Comparison of ENCODE assay signal across 8 mouse cellular contexts in genomic region chr9:22069881-22070553, GRCm38 (mm10). TPM values are rescaled to one million over a fixed set of nuclear protein-coding genes. Genes with fewer than 3 reads are reported as not detected.
DNase-seq lines count a peak whose midpoint lies in the region; ATAC-seq and TF ChIP-seq lines count a peak whose summit lies in the region.

No protein-coding gene starts in this region.

- H3K9me3 ChIP-seq in CH12.LX (replicated peaks; ENCODE audit: low read length), result no peaks in the 10 kb centered on the region
- H3K9me3 ChIP-seq in forebrain, embryonic 15.5 days, result no peaks in the 10 kb centered on the region
- no peaks in the 10 kb centered on the region for H3K9me3 ChIP-seq in liver, embryonic 15.5 days (replicated peaks)

- WGBS in forebrain, embryonic 15.5 days, result 62% methylated on average over 4 of the region's 4 CpGs
- 63% methylated on average over 4 of the region's 4 CpGs for WGBS in liver, embryonic 15.5 days (ENCODE audit: insufficient replicate concordance)

- H3K27ac ChIP-seq in CH12.LX (ENCODE audit: insufficient read depth, low read depth), result no peak overlapping the region
- H3K27ac ChIP-seq in forebrain, embryonic 15.5 days (replicated peaks), result peak overlapping the region; percentile 98
- peak overlapping the region; percentile 95 for H3K27ac ChIP-seq in liver, embryonic 15.5 days (replicated peaks)

- dilution Hi-C loops in CH12.LX (cut with MboI; ENCODE audit: extremely low pct_ligation_motif_present, extremely low pct_unique_long_range_greater_than_20kb, low sequenced_read_pairs), result no loop called here

- H3K79me2 ChIP-seq in CH12.LX (replicated peaks; ENCODE audit: control insufficient read depth, extremely low read depth, insufficient read depth, poor library complexity, severe bottlenecking), result no peaks in the 10 kb centered on the region; the same call in 1 of the 2 replicates

- no peak for DNase-seq in frontal cortex, adult 2 months (ENCODE audit: extremely low spot score in 1 of 2, low spot score in 1 of 2)
- DNase-seq in CH12.LX (ENCODE audit: extremely low read depth), result no peak
- DNase-seq in right cerebral cortex, postnatal 14 days, result no peak
- no peak for DNase-seq in right cerebral cortex, adult 18-20 months

- peak overlapping the region; percentile 54; the same call in 1 of the 2 replicates for H3K4me2 ChIP-seq in CH12.LX (ENCODE audit: insufficient read depth, low read depth, poor library complexity, severe bottlenecking)
- H3K4me2 ChIP-seq in forebrain, embryonic 15.5 days (replicated peaks), result peak overlapping the region; percentile 60
- H3K4me2 ChIP-seq in liver, embryonic 15.5 days, result peak overlapping the region; percentile 76

- no peaks in the 10 kb centered on the region for H3K27me3 ChIP-seq in CH12.LX (replicated peaks)
- H3K27me3 ChIP-seq in forebrain, embryonic 15.5 days, result no peaks in the 10 kb centered on the region
- no peaks in the 10 kb centered on the region for H3K27me3 ChIP-seq in liver, embryonic 15.5 days

- peak overlapping the region; percentile 20 to 78 (median 34) for H3K4me3 ChIP-seq in CH12.LX (replicated peaks in 1 of 3; ENCODE audit: low read depth in 2 of 3, low read length in 2 of 3, poor library complexity in 1 of 3)
- H3K4me3 ChIP-seq in forebrain, embryonic 15.5 days, result peak overlapping the region; percentile 95
- H3K4me3 ChIP-seq in liver, embryonic 15.5 days (replicated peaks), result peak overlapping the region; percentile 79

- in situ Hi-C loops in CH12.LX (cut with MboI; ENCODE audit: low pct_ligation_motif_present, low pct_unique_long_range_greater_than_20kb, low sequenced_read_pairs), result loop anchor here (5.0 kb wide), 2 partner anchors 47 to 87 kb away; partner anchors contain the start of genes Elof1 and Pigyl

- H3K4me1 ChIP-seq in CH12.LX (ENCODE audit: control insufficient read depth in 1 of 2, insufficient read depth in 2 of 2), result peaks cover 6 to 19% of the 10 kb centered on the region in 2 experiments
- H3K4me1 ChIP-seq in forebrain, embryonic 15.5 days, result peaks cover 21% of the 10 kb centered on the region
- H3K4me1 ChIP-seq in liver, embryonic 15.5 days (replicated peaks), result peaks cover 27% of the 10 kb centered on the region

- H3K36me3 ChIP-seq in CH12.LX (replicated peaks in 1 of 2; ENCODE audit: control insufficient read depth in 1 of 2, insufficient read depth in 1 of 2, low read length in 1 of 2), result peaks cover 43 to 77% of the 10 kb centered on the region in 2 experiments
- H3K36me3 ChIP-seq in forebrain, embryonic 15.5 days, result peaks cover 39% of the 10 kb centered on the region
- peaks cover 41% of the 10 kb centered on the region for H3K36me3 ChIP-seq in liver, embryonic 15.5 days (replicated peaks)

- H3K9ac ChIP-seq in CH12.LX (ENCODE audit: insufficient read depth, low read depth), result no peak overlapping the region
- H3K9ac ChIP-seq in forebrain, embryonic 15.5 days (replicated peaks), result peak overlapping the region; percentile 89
- H3K9ac ChIP-seq in liver, embryonic 15.5 days, result peak overlapping the region; percentile 84; the same call in 1 of the 2 replicates

- no peak for TF ChIP-seq EP300 in CH12.LX (IDR thresholded peaks at IDR 0.05; ENCODE audit: low read length)

- TF ChIP-seq RAD21 in CH12.LX (IDR thresholded peaks at IDR 0.05; ENCODE audit: low read depth, low read length), result no peak

- TF ChIP-seq POLR2A in CH12.LX (IDR thresholded peaks at IDR 0.05; ENCODE audit: low read depth, low read length), result no peak

- TF ChIP-seq CTCF in CH12.LX (conservative IDR thresholded peaks at IDR 0.05 in 1 of 2, IDR thresholded peaks at IDR 0.05 in 1 of 2; ENCODE audit: low read depth in 2 of 2, low read length in 2 of 2), result no peak

- peak; percentile 28 for ATAC-seq in frontal cortex, adult (ENCODE audit: low TSS enrichment)
- ATAC-seq in forebrain, embryonic 15.5 days (replicated peaks), result peak; percentile 14
- no peak for ATAC-seq in liver, embryonic 15.5 days (ENCODE audit: insufficient read depth)
- ATAC-seq in CD4-positive, CD25-positive, alpha-beta regulatory T cell, adult 4 months, result no peak

TF ChIP-seq in CH12.LX, 34 proteins besides CTCF, POLR2A, EP300 and RAD21:
- no peak for TF ChIP-seq GABPA (IDR thresholded peaks at IDR 0.05; ENCODE audit: insufficient replicate concordance, low read depth, low read length)
- TF ChIP-seq SIN3A (IDR thresholded peaks at IDR 0.05; ENCODE audit: low read length), result no peak
- TF ChIP-seq RCOR1 (conservative IDR thresholded peaks at IDR 0.05; ENCODE audit: low read depth, low read length), result no peak
- TF ChIP-seq TBP (conservative IDR thresholded peaks at IDR 0.05; ENCODE audit: low read depth, low read length), result no peak
- TF ChIP-seq IRF4 (IDR thresholded peaks at IDR 0.05; ENCODE audit: low read depth, low read length), result no peak
- no peak for TF ChIP-seq JUN (IDR thresholded peaks at IDR 0.05; ENCODE audit: insufficient read depth, low read depth, low read length)
- no peak for TF ChIP-seq JUND (conservative IDR thresholded peaks at IDR 0.05; ENCODE audit: low read depth, low read length)
- no peak for TF ChIP-seq SMC3 (IDR thresholded peaks at IDR 0.05; ENCODE audit: low read depth, low read length)
- no peak for TF ChIP-seq MYC (IDR thresholded peaks at IDR 0.05; ENCODE audit: low read depth, low read length)
- TF ChIP-seq NELFE (IDR thresholded peaks at IDR 0.05; ENCODE audit: low read depth, low read length), result no peak
- TF ChIP-seq ETS1 (conservative IDR thresholded peaks at IDR 0.05; ENCODE audit: low read depth, low read length), result no peak
- TF ChIP-seq TCF12 (IDR thresholded peaks at IDR 0.05; ENCODE audit: low read depth, low read length), result no peak
- TF ChIP-seq MXI1 (IDR thresholded peaks at IDR 0.05; ENCODE audit: low read depth, low read length), result no peak
- no peak for TF ChIP-seq MAFK (IDR thresholded peaks at IDR 0.05; ENCODE audit: insufficient replicate concordance, low read length)
- no peak for TF ChIP-seq POLR2AphosphoS2 (IDR thresholded peaks at IDR 0.05; ENCODE audit: low read depth, low read length)
- no peak for TF ChIP-seq ELF1 (IDR thresholded peaks at IDR 0.05; ENCODE audit: low read depth, low read length)

RNA-seq across cellular contexts. Expression of gene Gm49318, which starts 1.0 kb away (rescaled TPM):
- polyA plus RNA-seq in frontal cortex, adult 2 months (2012; rRNA removed), result 0.54 TPM in 1 of 2 replicates, not detected in the other
- total RNA-seq in CH12.LX (2012; rRNA removed), result not detected in 2 replicates
- not detected in 2 replicates for total RNA-seq in CH12.LX (2014; rRNA removed)
- polyA plus RNA-seq in CH12.LX (2012; ENCODE audit: insufficient read length, low read depth), result not detected in 2 replicates
- not detected in 2 replicates for polyA plus RNA-seq in forebrain, embryonic 15.5 days (2015; fragmentation: Nextera tagmentation; extraction: Ambion mirVana)
- not detected in 2 replicates for polyA plus RNA-seq in liver, embryonic 15.5 days (2015; fragmentation: Nextera tagmentation; extraction: Ambion mirVana)
- polyA plus RNA-seq in CD4-positive, CD25-positive, alpha-beta regulatory T cell, adult 4 months (2017; shearing (Covaris generic)), result not detected

RNA-seq across cellular contexts. Expression of gene Zfp653, which starts 1.2 kb away (rescaled TPM):
- 38.2 and 39.5 TPM in 2 replicates for polyA plus RNA-seq in frontal cortex, adult 2 months (2012; rRNA removed)
- 8.9 and 9.0 TPM in 2 replicates for total RNA-seq in CH12.LX (2012; rRNA removed)
- 9.3 and 10.4 TPM in 2 replicates for total RNA-seq in CH12.LX (2014; rRNA removed)
- polyA plus RNA-seq in CH12.LX (2012; ENCODE audit: insufficient read length, low read depth), result 10.1 and 11.4 TPM in 2 replicates
- 23.2 and 23.5 TPM in 2 replicates for polyA plus RNA-seq in forebrain, embryonic 15.5 days (2015; fragmentation: Nextera tagmentation; extraction: Ambion mirVana)
- polyA plus RNA-seq in liver, embryonic 15.5 days (2015; fragmentation: Nextera tagmentation; extraction: Ambion mirVana), result 4.9 and 6.6 TPM in 2 replicates
- polyA plus RNA-seq in CD4-positive, CD25-positive, alpha-beta regulatory T cell, adult 4 months (2017; shearing (Covaris generic)), result 1 to 10 TPM; 4.7 to 7.3 TPM

RNA-seq across cellular contexts. Expression of gene Ecsit, which starts 15.2 kb away (rescaled TPM):
- polyA plus RNA-seq in frontal cortex, adult 2 months (2012; rRNA removed), result 62.5 and 64.9 TPM in 2 replicates
- total RNA-seq in CH12.LX (2012; rRNA removed), result 57.1 and 59.4 TPM in 2 replicates
- total RNA-seq in CH12.LX (2014; rRNA removed), result 37.7 and 38.7 TPM in 2 replicates
- polyA plus RNA-seq in CH12.LX (2012; ENCODE audit: insufficient read length, low read depth), result 45.2 and 48.5 TPM in 2 replicates
- polyA plus RNA-seq in forebrain, embryonic 15.5 days (2015; fragmentation: Nextera tagmentation; extraction: Ambion mirVana), result 59.2 and 59.7 TPM in 2 replicates
- 21.9 and 26.2 TPM in 2 replicates for polyA plus RNA-seq in liver, embryonic 15.5 days (2015; fragmentation: Nextera tagmentation; extraction: Ambion mirVana)
- 10 to 100 TPM; 35.8 to 55.9 TPM for polyA plus RNA-seq in CD4-positive, CD25-positive, alpha-beta regulatory T cell, adult 4 months (2017; shearing (Covaris generic))

RNA-seq across cellular contexts. Expression of gene Elavl3, which starts 18.2 kb away (rescaled TPM):
- polyA plus RNA-seq in frontal cortex, adult 2 months (2012; rRNA removed), result 143 and 155 TPM in 2 replicates
- total RNA-seq in CH12.LX (2012; rRNA removed), result 0.04 TPM in 1 of 2 replicates, not detected in the other
- total RNA-seq in CH12.LX (2014; rRNA removed), result not detected in 2 replicates
- polyA plus RNA-seq in CH12.LX (2012; ENCODE audit: insufficient read length, low read depth), result 0.06 and 0.10 TPM in 2 replicates
- polyA plus RNA-seq in forebrain, embryonic 15.5 days (2015; fragmentation: Nextera tagmentation; extraction: Ambion mirVana), result 88.9 and 93.3 TPM in 2 replicates
- polyA plus RNA-seq in liver, embryonic 15.5 days (2015; fragmentation: Nextera tagmentation; extraction: Ambion mirVana), result 0.02 and 0.05 TPM in 2 replicates
- polyA plus RNA-seq in CD4-positive, CD25-positive, alpha-beta regulatory T cell, adult 4 months (2017; shearing (Covaris generic)), result under 1 TPM in 1 of 2 experiments, not detected in 1; 0.07 TPM

RNA-seq across cellular contexts. Expression of gene Cnn1, which starts 29.0 kb away (rescaled TPM):
- polyA plus RNA-seq in frontal cortex, adult 2 months (2012; rRNA removed), result 1.4 and 2.3 TPM in 2 replicates
- not detected in 2 replicates for total RNA-seq in CH12.LX (2012; rRNA removed)
- not detected in 2 replicates for total RNA-seq in CH12.LX (2014; rRNA removed)
- not detected in 2 replicates for polyA plus RNA-seq in CH12.LX (2012; ENCODE audit: insufficient read length, low read depth)
- 0.53 and 1.1 TPM in 2 replicates for polyA plus RNA-seq in forebrain, embryonic 15.5 days (2015; fragmentation: Nextera tagmentation; extraction: Ambion mirVana)
- polyA plus RNA-seq in liver, embryonic 15.5 days (2015; fragmentation: Nextera tagmentation; extraction: Ambion mirVana), result 0.96 and 1.4 TPM in 2 replicates
- polyA plus RNA-seq in CD4-positive, CD25-positive, alpha-beta regulatory T cell, adult 4 months (2017; shearing (Covaris generic)), result under 1 TPM in 1 of 2 experiments, not detected in 1; 0.22 TPM

Comparison
In these comparisons a context has a peak if more than half of its experiments do, and no peak if none do; other contexts are left out.
1. ATAC-seq: peak in frontal cortex, adult (single experiment) and forebrain, embryonic 15.5 days (single experiment); none in liver, embryonic 15.5 days (single experiment) and CD4-positive, CD25-positive, alpha-beta regulatory T cell, adult 4 months (single experiment).
2. H3K4me3 ChIP-seq: peak in every context shown above with its lines; median percentile 95 in forebrain, embryonic 15.5 days; 79 in liver, embryonic 15.5 days; 34 in CH12.LX.
3. Peak in every context shown above with its lines, with median percentiles within 50 percentile points of each other: H3K4me2 ChIP-seq.